Mouse (Mus musculus): ENCODE results near the gene H13. TPM values are rescaled to one million over a fixed set of nuclear protein-coding genes. Genes with fewer than 3 reads are reported as not detected.

Gene H13
- polyA plus RNA-seq, 1 experiment, result 48.1 TPM

- Histone ChIP-seq H3K27ac (ENCODE audit: insufficient read depth, low read length) (no peak within 1 kb of the TSS), H3K27me3 (ENCODE audit: control insufficient read depth, insufficient read depth, low read length, poor library complexity, severe bottlenecking) (0 out of 2 replicates have a peak, but pooled peaks cover 3% of the 10 kb centered on the region), H3K9me3 (replicated peaks; ENCODE audit: control insufficient read depth, insufficient read depth, low read length, poor library complexity, severe bottlenecking) (no peaks in the 10 kb centered on the region), H3K4me1 (ENCODE audit: control insufficient read depth, insufficient read depth, low read length) (no peaks in the 10 kb centered on the region), H3K36me3 (ENCODE audit: control insufficient read depth, insufficient read depth, low read length, poor library complexity, severe bottlenecking) (no peaks in the 10 kb centered on the region), H3K9ac (ENCODE audit: low read depth, poor library complexity, severe bottlenecking) (peak within 1 kb of the TSS; percentile 42), H3K4me3 (ENCODE audit: low read depth, low read length) (peak within 1 kb of the TSS; percentile 57)
- no peak for TF ChIP-seq EP300 (IDR thresholded peaks at IDR 0.05; ENCODE audit: insufficient read depth, low read depth, low read length)
- TF ChIP-seq CTCF (IDR thresholded peaks at IDR 0.05; ENCODE audit: low read depth, low read length), result no peak
- no peak for TF ChIP-seq POLR2A (IDR thresholded peaks at IDR 0.05; ENCODE audit: insufficient read depth, low read length)
Observed at GRCm38 (mm10) chr2:152626774-152627591, 42.3 kb upstream of the H13 start, which contains the start of gene Rem1. Gene Rem1 (plus strand): TSS chr2:152626951.

DNA sequence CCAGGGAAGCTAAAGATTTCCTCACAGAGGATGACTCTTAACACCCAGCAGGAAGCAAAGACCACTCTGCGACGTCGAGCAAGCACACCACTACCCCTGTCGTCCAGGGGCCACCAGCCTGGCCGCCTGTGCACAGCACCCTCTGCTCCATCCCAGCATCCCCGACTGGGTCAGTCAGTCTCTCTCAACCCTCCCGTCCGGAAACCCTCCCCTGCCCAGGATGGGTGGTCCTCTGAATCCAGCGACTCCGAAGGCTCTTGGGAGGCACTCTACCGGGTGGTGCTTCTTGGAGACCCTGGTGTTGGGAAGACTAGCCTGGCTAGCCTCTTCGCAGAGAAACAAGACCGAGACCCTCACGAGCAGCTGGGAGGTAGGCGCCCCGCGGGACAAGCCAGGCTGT is 41.2 kb upstream of the H13 start:
- no peak overlapping the region for H3K9ac ChIP-seq (ENCODE audit: low read depth, poor library complexity, severe bottlenecking)
- 0 out of 2 replicates have a peak, but pooled peaks cover 3% of the 10 kb centered on the region for H3K27me3 ChIP-seq (ENCODE audit: control insufficient read depth, insufficient read depth, low read length, poor library complexity, severe bottlenecking)
- no peak overlapping the region for H3K4me3 ChIP-seq (ENCODE audit: low read depth, low read length)
- H3K36me3 ChIP-seq (ENCODE audit: control insufficient read depth, insufficient read depth, low read length, poor library complexity, severe bottlenecking), result no peaks in the 10 kb centered on the region
- H3K9me3 ChIP-seq (replicated peaks; ENCODE audit: control insufficient read depth, insufficient read depth, low read length, poor library complexity, severe bottlenecking), result no peaks in the 10 kb centered on the region
- no peaks in the 10 kb centered on the region for H3K4me1 ChIP-seq (ENCODE audit: control insufficient read depth, insufficient read depth, low read length)
- TF ChIP-seq CTCF (IDR thresholded peaks at IDR 0.05; ENCODE audit: low read depth, low read length) (no peak), POLR2A (IDR thresholded peaks at IDR 0.05; ENCODE audit: insufficient read depth, low read length) (no peak), EP300 (IDR thresholded peaks at IDR 0.05; ENCODE audit: insufficient read depth, low read depth, low read length) (no peak)
- H3K27ac ChIP-seq (ENCODE audit: insufficient read depth, low read length), result no peak overlapping the region

DNA sequence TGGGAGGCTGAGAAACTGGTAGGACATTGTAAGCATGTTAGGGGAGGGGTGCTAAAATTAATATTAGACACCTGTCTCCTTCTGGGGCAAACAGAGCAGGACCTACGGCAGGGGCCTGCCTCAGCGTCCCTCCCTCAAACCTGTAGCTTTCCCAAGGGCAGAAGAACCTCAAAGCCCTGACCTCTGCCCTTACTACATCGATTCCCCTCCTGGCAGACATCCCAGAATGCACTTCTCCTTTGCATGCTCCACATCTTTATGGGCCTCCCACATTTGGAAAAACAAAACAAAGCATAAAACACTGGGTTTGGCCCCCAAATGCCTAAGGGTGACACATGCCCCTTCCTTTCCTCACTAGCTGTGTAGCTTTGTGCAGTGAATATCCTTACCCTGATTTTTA is 40.0 kb upstream of the H13 start:
- no peaks in the 10 kb centered on the region for H3K9me3 ChIP-seq (replicated peaks; ENCODE audit: control insufficient read depth, insufficient read depth, low read length, poor library complexity, severe bottlenecking)
- H3K27ac ChIP-seq (ENCODE audit: insufficient read depth, low read length), result no peak overlapping the region
- H3K36me3 ChIP-seq (ENCODE audit: control insufficient read depth, insufficient read depth, low read length, poor library complexity, severe bottlenecking), result no peaks in the 10 kb centered on the region
- no peak overlapping the region for H3K4me3 ChIP-seq (ENCODE audit: low read depth, low read length)
- no peaks in the 10 kb centered on the region for H3K4me1 ChIP-seq (ENCODE audit: control insufficient read depth, insufficient read depth, low read length)
- no peak for TF ChIP-seq POLR2A (IDR thresholded peaks at IDR 0.05; ENCODE audit: insufficient read depth, low read length)
- no peak for TF ChIP-seq CTCF (IDR thresholded peaks at IDR 0.05; ENCODE audit: low read depth, low read length)
- no peak for TF ChIP-seq EP300 (IDR thresholded peaks at IDR 0.05; ENCODE audit: insufficient read depth, low read depth, low read length)
- H3K27me3 ChIP-seq (ENCODE audit: control insufficient read depth, insufficient read depth, low read length, poor library complexity, severe bottlenecking), result 0 out of 2 replicates have a peak, but pooled peaks cover 3% of the 10 kb centered on the region
- no peak overlapping the region for H3K9ac ChIP-seq (ENCODE audit: low read depth, poor library complexity, severe bottlenecking)

DNA sequence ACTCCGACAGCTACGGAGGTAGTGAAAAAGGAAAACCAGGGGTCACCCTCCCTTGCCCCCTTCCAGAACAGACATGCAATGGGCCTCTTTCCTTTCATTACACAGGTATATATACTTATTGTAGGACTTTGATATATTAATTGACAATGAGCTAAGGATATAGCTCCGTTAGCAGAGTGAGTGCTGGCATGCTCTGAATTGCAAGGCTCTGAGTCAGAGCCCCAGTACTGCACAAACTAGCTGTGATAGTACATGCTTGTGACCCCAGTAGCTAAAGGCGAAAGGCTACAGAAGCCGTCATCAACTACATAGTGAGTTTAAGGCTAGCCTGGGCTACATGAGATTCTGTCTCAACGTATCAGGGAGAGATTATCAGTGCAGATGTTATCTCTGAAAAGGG is 39.4 kb upstream of the H13 start:
- H3K27me3 ChIP-seq (ENCODE audit: control insufficient read depth, insufficient read depth, low read length, poor library complexity, severe bottlenecking), result 0 out of 2 replicates have a peak, but pooled peaks cover 3% of the 10 kb centered on the region

GRCm38 (mm10) chr2:152633334-152633733 is 35.9 kb upstream of the H13 start:
- H3K9ac ChIP-seq (ENCODE audit: low read depth, poor library complexity, severe bottlenecking), result no peak overlapping the region
- no peak overlapping the region for H3K27ac ChIP-seq (ENCODE audit: insufficient read depth, low read length)
- H3K4me1 ChIP-seq (ENCODE audit: control insufficient read depth, insufficient read depth, low read length), result no peaks in the 10 kb centered on the region
- no peaks in the 10 kb centered on the region for H3K36me3 ChIP-seq (ENCODE audit: control insufficient read depth, insufficient read depth, low read length, poor library complexity, severe bottlenecking)
- H3K9me3 ChIP-seq (replicated peaks; ENCODE audit: control insufficient read depth, insufficient read depth, low read length, poor library complexity, severe bottlenecking), result no peaks in the 10 kb centered on the region
- no peak for TF ChIP-seq CTCF (IDR thresholded peaks at IDR 0.05; ENCODE audit: low read depth, low read length)
- TF ChIP-seq POLR2A (IDR thresholded peaks at IDR 0.05; ENCODE audit: insufficient read depth, low read length), result no peak
- TF ChIP-seq EP300 (IDR thresholded peaks at IDR 0.05; ENCODE audit: insufficient read depth, low read depth, low read length), result no peak
- no peak overlapping the region for H3K4me3 ChIP-seq (ENCODE audit: low read depth, low read length)
- H3K27me3 ChIP-seq (ENCODE audit: control insufficient read depth, insufficient read depth, low read length, poor library complexity, severe bottlenecking), result no peaks in the 10 kb centered on the region

More for the DNA sequence above, 39.4 kb upstream of the H13 start:
- Histone ChIP-seq H3K9me3 (replicated peaks; ENCODE audit: control insufficient read depth, insufficient read depth, low read length, poor library complexity, severe bottlenecking) (no peaks in the 10 kb centered on the region), H3K9ac (ENCODE audit: low read depth, poor library complexity, severe bottlenecking) (no peak overlapping the region), H3K4me3 (ENCODE audit: low read depth, low read length) (no peak overlapping the region), H3K4me1 (ENCODE audit: control insufficient read depth, insufficient read depth, low read length) (no peaks in the 10 kb centered on the region), H3K27ac (ENCODE audit: insufficient read depth, low read length) (no peak overlapping the region), H3K36me3 (ENCODE audit: control insufficient read depth, insufficient read depth, low read length, poor library complexity, severe bottlenecking) (no peaks in the 10 kb centered on the region)
- no peak for TF ChIP-seq POLR2A (IDR thresholded peaks at IDR 0.05; ENCODE audit: insufficient read depth, low read length)
- TF ChIP-seq EP300 (IDR thresholded peaks at IDR 0.05; ENCODE audit: insufficient read depth, low read depth, low read length), result no peak
- TF ChIP-seq CTCF (IDR thresholded peaks at IDR 0.05; ENCODE audit: low read depth, low read length), result no peak

DNA sequence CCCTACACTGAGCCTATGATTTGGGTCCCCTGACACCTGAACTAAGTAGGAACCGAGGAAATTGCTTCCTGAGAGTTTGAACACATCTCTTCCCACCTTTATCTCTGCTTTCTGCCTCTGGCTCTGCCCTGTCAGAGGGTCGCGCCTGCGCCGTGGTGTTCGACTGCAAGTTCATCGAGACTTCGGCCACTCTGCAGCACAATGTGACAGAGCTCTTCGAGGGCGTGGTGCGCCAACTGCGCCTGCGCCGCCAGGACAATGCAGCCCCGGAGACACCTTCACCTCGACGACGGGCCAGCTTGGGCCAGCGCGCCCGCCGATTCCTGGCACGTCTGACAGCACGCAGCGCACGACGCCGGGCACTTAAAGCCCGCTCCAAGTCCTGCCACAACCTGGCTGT is 35.0 kb upstream of the H13 start:
- Histone ChIP-seq H3K4me3 (ENCODE audit: low read depth, low read length) (0 out of 2 replicates have a peak overlapping the region, but pooled peaks have one; percentile 6), H3K4me1 (ENCODE audit: control insufficient read depth, insufficient read depth, low read length) (no peaks in the 10 kb centered on the region), H3K9me3 (replicated peaks; ENCODE audit: control insufficient read depth, insufficient read depth, low read length, poor library complexity, severe bottlenecking) (no peaks in the 10 kb centered on the region), H3K27me3 (ENCODE audit: control insufficient read depth, insufficient read depth, low read length, poor library complexity, severe bottlenecking) (no peaks in the 10 kb centered on the region), H3K36me3 (ENCODE audit: control insufficient read depth, insufficient read depth, low read length, poor library complexity, severe bottlenecking) (no peaks in the 10 kb centered on the region), H3K9ac (ENCODE audit: low read depth, poor library complexity, severe bottlenecking) (no peak overlapping the region), H3K27ac (ENCODE audit: insufficient read depth, low read length) (no peak overlapping the region)
- TF ChIP-seq EP300 (IDR thresholded peaks at IDR 0.05; ENCODE audit: insufficient read depth, low read depth, low read length), result no peak
- no peak for TF ChIP-seq POLR2A (IDR thresholded peaks at IDR 0.05; ENCODE audit: insufficient read depth, low read length)
- no peak for TF ChIP-seq CTCF (IDR thresholded peaks at IDR 0.05; ENCODE audit: low read depth, low read length)

All from ES-Bruce4 (cell line).